Mouse (Mus musculus) brown adipose tissue, adult 24 weeks (tissue): Measurements from ENCODE around the gene Ciita. TPM values are rescaled to one million over a fixed set of nuclear protein-coding genes. Genes with fewer than 3 reads are reported as not detected.

Experiments
- H3K27ac ChIP-seq: fragments of 200-500 bp; replicated peaks from 2 replicates; pipeline ENCODE4 v1.5.1; 2012; ENCODE audit warnings: low read depth, mild to moderate bottlenecking, low read length
- H3K4me1 ChIP-seq: fragments of 200-500 bp; 2 replicates; pipeline ENCODE4 v1.6.1; 2012; ENCODE audit warnings: low read length, mixed read lengths; ENCODE audit not compliant: control insufficient read depth, insufficient read depth, insufficient read length
- H3K4me3 ChIP-seq: fragments of 200-500 bp; 2 replicates; pipeline ENCODE4 v1.5.1; 2012; ENCODE audit warnings: low read depth, mild to moderate bottlenecking, low read length, moderate library complexity; ENCODE audit not compliant: insufficient read depth
- polyA plus RNA-seq: library from polyadenylated mRNA; stranded (reverse); fragments of >200 nt; gene quantifications from 2 replicates; pipeline ENCODE4 v1.2.4, GENCODE M21; 2012; ENCODE audit not compliant: missing spikeins, insufficient read depth, insufficient read length

Ciita gene
- polyA plus RNA-seq, 1 experiment, result 0.67 TPM

DNA sequence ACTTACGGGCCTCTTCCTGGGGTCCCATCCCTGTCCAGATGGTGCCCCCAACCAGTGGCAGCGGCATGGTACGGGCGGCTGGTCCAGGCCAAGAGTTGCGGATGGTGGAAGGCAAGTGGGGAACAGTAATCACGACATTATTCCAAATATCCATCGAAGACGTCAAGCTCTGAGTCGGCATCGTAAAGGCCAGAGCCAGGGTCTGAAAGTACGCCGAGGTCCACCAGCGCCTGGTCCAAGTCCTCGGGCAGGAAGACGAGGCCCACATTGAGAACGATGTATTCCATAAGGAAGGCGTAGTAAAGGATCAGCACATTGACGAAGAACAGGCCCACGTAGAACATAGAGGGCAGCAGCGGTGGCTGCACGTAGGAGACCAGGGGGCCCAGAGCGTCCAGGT is 62.4 kb downstream of the Ciita start:
- peak overlapping the region; percentile 72 for H3K4me3 ChIP-seq
- peaks cover 10% of the 10 kb centered on the region for H3K4me1 ChIP-seq
- no peak overlapping the region for H3K27ac ChIP-seq

DNA sequence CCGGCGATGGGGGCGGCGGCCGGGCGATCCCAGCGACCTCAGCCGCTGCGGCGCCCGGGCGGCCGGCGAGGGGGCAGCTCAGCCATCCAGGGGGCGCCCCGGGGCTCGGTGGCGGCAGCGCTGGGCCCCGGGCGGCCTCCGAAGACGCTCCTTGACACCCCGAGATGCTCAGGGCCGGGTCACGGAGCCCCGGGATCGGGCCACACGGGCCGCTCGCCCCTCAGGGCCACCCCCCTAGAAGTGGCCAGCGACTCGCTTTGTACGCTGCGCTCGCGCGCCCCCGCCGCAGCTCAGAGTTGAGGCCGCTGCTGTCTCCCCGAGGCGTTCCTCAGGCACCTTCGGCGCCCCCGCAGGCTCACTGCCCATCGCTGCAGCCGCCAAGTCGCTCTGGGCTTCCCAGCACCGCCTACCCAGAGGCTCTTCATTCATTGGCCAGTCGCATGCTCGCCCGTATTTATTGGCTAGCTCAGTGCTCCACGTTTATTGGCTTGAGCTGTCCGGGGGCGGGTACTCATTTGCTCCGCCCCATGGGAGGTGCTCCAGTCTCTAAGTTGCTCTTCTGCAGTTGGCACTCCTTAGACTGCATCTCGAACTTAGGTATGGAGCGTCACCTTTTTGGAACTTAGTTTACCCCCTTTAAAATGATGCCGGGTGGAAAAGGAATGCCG is 63.0 kb downstream of the Ciita start, which contains the start of gene Dexi:
Gene Dexi, minus strand, starts transcription at position 357 of the 668 bp plus-strand sequence.
- no peak within 1 kb of the TSS for H3K27ac ChIP-seq
- H3K4me1 ChIP-seq, result peaks cover 10% of the 10 kb centered on the region
- peak within 1 kb of the TSS; percentile 72 for H3K4me3 ChIP-seq

DNA sequence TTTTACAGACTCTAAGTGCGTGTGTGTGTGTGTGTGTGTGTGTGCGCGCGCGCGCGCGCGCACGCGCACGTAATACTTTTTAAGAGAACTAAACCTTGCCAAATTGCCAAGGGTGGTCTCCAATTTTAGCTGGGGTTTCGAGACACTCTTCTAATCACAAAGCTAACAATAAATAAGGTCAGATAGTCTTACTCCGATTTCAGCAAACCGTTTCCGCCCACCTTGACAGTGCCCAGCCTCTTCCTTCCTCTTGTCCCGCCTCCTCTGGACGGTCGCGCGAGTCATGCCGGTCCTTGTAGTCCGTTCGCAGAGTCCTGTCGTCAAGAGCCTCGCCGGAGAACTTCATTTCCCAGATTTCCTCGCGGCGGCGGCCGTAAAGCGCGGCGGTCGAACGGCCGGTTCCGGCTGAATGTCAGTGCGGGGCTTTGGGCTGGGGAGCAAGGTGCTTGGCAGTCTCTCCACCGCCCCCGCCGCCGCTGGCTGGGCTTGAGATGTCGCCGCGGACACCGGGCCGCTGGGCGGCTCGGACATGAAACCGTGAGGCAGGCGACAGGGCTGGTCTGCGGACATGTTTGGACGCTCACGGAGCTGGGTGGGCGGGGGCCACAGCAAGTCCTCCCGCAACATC is 65.2 kb downstream of the Ciita start, which contains the start of gene Clec16a:
Gene Clec16a, plus strand, starts transcription at position 345 of the 628 bp plus-strand sequence.
- peaks cover 14% of the 10 kb centered on the region for H3K4me1 ChIP-seq
- peak within 1 kb of the TSS; percentile 93 for H3K4me3 ChIP-seq
- H3K27ac ChIP-seq, result peak within 1 kb of the TSS; percentile 65

DNA sequence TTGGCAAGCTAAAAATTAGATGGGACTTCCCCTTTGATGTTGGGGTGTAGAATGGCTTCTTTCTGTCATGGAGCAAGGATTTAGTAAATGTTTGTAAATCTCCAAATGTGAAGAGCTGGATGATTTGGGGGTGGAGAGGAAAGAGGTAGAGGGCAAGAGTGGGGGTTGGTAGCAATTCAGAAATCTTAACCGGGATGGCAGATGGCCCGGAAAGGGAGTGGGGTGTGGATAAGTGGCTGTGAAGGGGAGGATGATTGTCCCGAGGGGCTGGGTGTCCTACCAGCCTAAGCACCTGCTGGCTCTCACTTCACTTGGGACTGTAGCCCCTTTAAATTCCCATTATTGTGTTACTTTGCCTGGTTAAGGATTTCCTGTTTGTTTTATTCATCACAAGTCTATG is 67.0 kb downstream of the Ciita start:
- Histone ChIP-seq H3K4me1 (peaks cover 11% of the 10 kb centered on the region), H3K27ac (no peak overlapping the region), H3K4me3 (no peak overlapping the region)

DNA sequence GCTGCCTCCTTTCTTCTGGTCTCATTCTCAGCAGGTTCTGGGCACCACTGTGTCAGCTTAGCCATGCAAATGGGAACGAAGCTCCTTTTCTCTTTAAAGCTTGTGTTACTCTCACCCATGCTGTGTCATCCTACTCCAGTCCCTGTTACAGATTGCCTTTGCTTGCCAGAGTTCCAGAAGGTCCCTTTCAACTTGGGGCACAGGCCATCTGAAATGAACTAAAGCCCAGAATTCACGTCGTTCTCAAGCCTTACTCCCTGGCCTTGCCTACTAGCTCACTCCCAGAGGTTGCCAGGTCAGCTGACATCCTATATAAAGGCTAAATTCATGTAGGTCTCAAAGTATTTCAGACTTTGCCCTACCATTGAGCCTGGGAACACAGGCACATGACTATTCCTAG is 69.1 kb downstream of the Ciita start:
- H3K4me3 ChIP-seq, result no peak overlapping the region
- H3K27ac ChIP-seq, result no peak overlapping the region; the same call in 1 of the 2 replicates
- H3K4me1 ChIP-seq, result peaks cover 11% of the 10 kb centered on the region; the same call in 1 of the 2 replicates

DNA sequence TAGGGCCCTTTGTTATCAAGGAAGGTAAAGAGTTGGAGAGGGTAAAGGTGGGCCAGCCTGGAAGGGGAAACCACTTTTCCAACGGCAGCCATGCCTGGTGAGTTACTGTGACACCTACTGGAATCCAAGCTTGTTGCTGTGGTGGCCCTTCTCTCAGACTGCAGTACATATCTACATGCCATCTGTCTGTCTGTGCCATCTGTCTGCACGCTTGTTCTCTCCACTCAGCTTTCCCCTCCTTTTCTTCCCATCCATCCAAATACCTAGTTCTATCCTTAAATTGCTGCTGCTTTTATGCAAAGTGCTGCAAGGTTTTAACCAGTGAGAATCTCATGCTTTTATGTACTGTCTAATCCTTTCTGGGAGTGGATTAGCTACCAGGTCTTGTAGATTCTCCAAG is 69.7 kb downstream of the Ciita start:
- no peak overlapping the region for H3K4me3 ChIP-seq
- H3K27ac ChIP-seq, result no peak overlapping the region
- peaks cover 11% of the 10 kb centered on the region; the same call in 1 of the 2 replicates for H3K4me1 ChIP-seq

DNA sequence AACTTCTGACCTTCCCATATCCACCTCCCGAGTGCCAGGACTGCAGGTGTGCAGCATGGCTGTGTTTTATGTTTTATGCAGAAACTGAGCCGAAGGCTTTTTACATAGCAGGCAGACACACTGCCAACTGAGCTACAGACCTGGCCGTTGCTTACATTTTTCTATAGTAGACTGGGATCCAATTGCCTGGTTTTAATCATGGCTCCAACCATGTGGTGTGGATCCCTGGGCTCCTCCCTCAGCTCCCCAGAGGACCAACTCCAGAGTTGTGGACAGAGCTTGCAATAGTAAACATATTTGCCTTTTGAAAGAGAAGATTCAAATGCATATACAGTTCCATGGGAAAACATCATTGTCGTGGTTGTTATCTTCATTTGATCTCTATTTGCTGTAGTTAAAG is 71.7 kb downstream of the Ciita start:
- H3K4me1 ChIP-seq, result peaks cover 11% of the 10 kb centered on the region; the same call in 1 of the 2 replicates
- H3K4me3 ChIP-seq, result no peak overlapping the region
- no peak overlapping the region for H3K27ac ChIP-seq

DNA sequence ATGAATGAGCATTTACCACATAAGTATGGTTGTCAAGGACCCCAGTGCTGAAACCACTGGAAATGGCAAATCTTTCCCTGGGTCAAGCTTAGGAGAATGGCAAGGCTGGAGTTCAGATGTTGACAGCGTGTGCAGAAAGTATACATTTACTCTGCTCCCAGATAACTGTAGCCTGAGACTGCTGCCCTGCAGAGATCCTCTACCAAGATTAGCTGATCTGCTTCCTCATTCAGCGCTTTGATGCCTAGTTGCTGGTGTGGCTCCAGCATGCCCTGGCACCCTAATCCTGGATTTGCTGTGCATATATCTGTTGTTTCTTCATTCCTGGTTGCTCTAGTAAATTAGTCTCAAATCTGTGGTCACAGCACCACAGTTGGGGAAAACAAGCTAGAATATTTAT is 74.0 kb downstream of the Ciita start:
- Histone ChIP-seq H3K4me1 (peaks cover 17% of the 10 kb centered on the region; the same call in 1 of the 2 replicates), H3K27ac (no peak overlapping the region), H3K4me3 (no peak overlapping the region)

DNA sequence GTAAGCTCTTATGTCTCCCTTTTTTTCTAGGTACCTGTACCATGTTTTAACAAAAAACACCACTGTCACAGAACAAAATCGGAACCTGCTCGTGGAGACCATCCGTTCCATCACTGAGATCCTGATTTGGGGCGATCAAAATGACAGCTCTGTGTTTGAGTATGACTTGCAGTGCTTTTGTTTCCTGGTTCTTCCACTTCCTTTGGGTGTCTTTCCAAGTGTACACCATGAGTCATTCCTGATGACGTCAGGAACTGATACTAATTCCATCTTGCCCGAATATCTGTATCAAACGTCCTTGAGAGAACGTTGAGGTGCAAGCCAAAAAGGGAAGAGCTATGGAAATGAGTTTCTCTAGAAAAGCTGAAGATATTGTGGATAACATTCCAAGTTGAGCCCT is 80.1 kb downstream of the Ciita start:
- no peak overlapping the region for H3K27ac ChIP-seq

DNA sequence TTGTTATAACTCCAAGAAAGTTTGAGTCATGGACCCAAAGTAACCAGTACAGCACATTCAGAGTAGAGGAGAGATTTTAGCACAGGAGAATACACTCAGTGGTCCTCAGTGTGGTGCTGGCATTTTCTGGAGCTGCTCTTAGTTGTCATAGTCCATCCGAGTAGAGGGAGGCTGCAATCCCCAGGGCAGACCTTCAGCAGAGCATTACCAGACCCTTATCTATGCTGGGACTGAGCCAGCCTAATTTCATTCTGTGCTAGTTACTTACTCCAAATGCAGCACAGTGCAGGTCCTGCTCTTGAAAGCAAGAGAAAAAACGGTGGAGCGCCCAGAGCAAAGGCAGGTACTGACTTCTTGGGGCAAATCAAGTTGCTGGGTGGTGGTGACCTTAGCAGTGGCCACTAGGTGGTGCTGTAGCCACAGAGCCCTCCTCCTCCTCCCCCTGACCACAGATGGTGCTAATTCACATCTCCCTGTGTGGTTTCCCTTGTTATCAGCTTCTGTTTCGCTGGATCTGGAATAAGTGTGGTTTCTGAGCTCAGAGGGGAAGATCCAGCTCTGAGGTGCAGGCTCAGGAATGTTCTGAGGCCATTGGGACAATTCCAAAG is 85.5 kb downstream of the Ciita start:
- no peak overlapping the region for H3K4me3 ChIP-seq
- H3K27ac ChIP-seq, result no peak overlapping the region
- no peaks in the 10 kb centered on the region for H3K4me1 ChIP-seq

More for the DNA sequence above, 80.1 kb downstream of the Ciita start:
- Histone ChIP-seq H3K4me3 (no peak overlapping the region), H3K4me1 (peaks cover 11% of the 10 kb centered on the region; the same call in 1 of the 2 replicates)

DNA sequence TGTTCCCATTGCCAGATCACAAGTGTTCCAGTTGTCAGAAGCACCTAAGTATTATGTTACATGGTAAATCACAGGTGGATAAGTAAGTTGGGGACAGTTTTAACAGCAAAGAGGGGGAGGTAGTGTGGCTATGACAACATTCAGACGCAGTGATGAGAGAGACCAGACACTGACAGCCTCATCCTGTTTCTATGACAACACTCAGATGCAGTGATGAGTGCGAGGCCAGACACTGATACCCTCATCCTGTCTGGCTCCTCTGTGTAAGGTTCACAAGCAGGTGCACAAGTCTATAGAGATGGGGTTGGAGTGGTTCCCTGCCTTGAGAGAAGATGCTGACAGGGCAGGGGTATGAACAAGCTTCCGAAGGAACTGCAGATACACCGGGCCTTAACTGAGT is 87.3 kb downstream of the Ciita start:
- Histone ChIP-seq H3K27ac (no peak overlapping the region), H3K4me1 (no peaks in the 10 kb centered on the region), H3K4me3 (no peak overlapping the region)

DNA sequence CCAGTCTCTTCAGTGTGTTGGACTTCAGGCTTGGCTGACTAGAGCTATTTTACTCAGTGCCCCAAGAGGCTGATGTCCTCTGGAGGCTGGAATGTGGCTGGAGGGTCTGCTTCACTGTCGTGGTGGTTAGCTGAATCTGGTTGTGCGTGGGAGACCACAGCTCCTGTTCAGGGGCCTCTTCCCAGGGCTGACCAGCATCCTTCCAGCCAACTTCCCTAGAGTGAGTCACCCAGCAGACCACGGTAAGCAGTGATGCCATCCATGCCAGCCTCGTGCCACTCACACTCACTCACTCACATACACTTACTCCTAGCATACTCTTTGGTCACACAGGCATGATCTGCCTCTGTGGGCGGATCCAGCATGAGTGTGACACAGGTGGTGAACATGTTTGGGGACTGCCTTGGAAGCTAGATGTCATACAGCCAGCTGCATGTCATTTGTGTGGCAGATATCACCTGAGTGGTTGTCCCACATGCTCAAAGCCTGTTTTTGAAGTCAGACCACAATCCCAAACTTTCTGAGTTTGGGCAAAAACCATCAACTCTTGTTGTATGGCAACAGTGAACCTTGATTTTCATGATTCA is 90.0 kb downstream of the Ciita start:
- H3K4me3 ChIP-seq, result no peak overlapping the region
- no peak overlapping the region for H3K27ac ChIP-seq
- peaks cover 3% of the 10 kb centered on the region; the same call in 1 of the 2 replicates for H3K4me1 ChIP-seq

DNA sequence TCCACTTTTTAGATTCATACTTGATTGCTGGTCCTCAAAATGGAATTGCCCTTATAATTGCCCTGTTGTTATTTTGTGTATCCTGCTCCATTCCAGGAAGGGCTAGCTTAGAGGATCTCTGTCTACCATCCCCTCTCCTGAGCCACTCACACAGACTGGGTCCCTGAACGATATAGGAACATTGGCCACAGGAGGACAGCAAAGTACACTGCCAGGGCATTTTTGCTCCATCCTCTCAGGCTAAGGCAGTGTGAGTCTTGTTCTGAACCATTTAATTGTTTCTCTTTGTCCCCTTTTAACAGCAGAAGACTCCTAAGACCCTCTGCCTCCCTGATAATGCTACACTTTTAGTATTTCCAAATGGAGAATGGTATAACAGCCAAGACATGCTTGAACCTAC is 90.8 kb downstream of the Ciita start:
- Histone ChIP-seq H3K4me1 (peaks cover 6% of the 10 kb centered on the region), H3K4me3 (no peak overlapping the region), H3K27ac (no peak overlapping the region)

DNA sequence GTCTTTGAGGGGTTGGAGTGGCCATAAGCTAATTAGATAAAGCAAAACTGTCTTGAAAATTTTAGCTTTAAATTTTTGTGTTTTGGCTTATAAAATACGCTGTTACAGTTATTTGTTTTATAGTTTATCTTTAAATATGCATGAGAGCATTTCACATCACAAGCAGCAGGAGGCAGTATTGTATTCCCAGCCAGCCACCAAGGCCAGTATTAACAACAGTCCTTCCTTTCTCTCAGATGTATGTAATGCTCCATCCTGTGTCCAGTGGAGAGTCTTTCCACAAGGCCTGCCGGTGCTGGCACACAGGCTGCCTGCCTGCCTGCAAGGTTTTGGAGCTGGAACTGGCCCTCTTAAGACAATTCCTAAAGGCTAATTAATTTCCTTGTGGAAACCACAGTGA is 92.0 kb downstream of the Ciita start:
- Histone ChIP-seq H3K27ac (no peak overlapping the region), H3K4me3 (no peak overlapping the region), H3K4me1 (peaks cover 15% of the 10 kb centered on the region)

DNA sequence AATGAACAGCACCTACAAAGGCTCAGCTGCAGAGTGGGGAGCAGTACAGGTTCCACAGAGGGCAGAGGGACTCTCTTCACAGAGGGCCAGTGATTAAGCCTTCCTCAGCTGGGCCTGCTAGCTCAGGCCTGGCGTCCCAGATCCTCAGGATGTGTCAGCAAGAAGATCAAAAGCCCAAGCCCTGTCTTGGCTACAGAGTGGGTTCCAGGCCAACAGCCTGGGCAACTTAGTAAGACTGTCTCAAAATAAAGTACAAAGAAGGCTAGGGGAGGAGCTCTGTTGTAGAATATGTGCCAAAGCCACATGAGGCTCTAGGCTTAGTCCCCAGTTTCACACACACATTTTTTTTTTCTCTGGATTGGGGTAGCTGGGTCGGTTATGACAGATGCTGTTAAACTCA is 95.1 kb downstream of the Ciita start:
- H3K27ac ChIP-seq, result peak overlapping the region; percentile 43
- H3K4me3 ChIP-seq, result no peak overlapping the region
- H3K4me1 ChIP-seq, result peaks cover 26% of the 10 kb centered on the region
